Mouse (Mus musculus) embryonic fibroblast, embryonic 13.5 days (primary cell): ENCODE data around the gene 6430628N08Rik.

Experiments
- CTCF ChIP-seq: IDR thresholded peaks from 2 replicates; pipeline ENCODE4 v1.5.1; 2011; ENCODE audit warnings: mild to moderate bottlenecking, control low read depth, low read length, moderate library complexity, borderline replicate concordance; ENCODE audit not compliant: insufficient read depth
- POLR2A ChIP-seq: IDR thresholded peaks from 2 replicates; pipeline ENCODE4 v1.6.1; 2011; ENCODE audit warnings: low read depth, mild to moderate bottlenecking, control low read depth, low read length, moderate library complexity

DNA sequence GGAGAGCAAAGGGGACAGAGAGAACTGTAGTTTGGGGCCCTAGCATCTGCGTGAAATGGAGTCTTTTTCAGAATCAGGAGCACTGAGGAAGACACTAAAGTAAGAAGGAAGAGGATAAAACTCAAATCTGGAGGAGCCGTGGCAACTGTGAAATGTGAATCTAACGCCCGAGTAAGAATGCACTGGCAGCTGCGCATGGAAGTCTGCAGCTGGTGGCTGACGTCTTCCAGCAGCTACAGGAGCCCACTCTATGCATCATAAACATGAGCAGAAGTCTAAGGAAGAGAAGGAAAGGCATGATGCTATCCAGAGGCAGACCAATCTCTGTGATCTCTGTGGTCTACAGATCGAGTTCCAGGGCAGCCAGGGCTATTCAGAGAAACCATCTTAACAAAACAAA, 37.2 kb downstream of the 6430628N08Rik start:
- no peak for TF ChIP-seq CTCF
- no peak for TF ChIP-seq POLR2A
